Mouse (Mus musculus) left cerebral cortex, adult 8-10 months (tissue): Measurements from ENCODE around the gene Arfgap1. TPM values are rescaled to one million over a fixed set of nuclear protein-coding genes. Genes with fewer than 3 reads are reported as not detected.

Experiments used
- DNase-seq, 2 experiments: peaks; one replicate each; pipeline ENCODE4 v3.0.0; 2022; ENCODE audit warnings: low spot score in 2 of 2
- total RNA-seq, 4 experiments: library from RNA; stranded (reverse); gene quantifications; 2 replicates each; pipeline ENCODE4 v1.2.4; 2022

The Arfgap1 gene
- total RNA-seq, 4 experiments from 2014 or later = 137 to 153 (median 140) TPM

DNA sequence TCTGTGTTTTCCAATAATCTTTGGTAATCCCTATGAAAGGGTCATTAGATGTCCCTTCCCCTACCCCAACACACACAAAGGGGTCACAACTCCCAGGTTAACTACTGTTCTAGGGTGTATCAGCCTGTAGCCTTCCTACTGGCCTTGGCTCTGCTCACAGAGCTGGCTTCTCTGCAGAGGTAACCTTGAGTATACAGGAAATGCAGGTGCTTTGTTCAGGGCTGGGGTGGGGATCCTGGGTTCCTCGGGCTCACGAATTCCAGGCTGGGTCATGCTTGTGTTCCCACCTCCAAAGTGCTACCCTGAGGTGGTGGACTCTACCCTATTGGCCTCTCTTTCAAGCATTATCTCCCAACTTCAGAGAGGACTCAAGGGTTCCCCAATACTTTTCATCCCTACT lies 18.6 kb downstream of the Arfgap1 start:
- no peak for DNase-seq

DNA sequence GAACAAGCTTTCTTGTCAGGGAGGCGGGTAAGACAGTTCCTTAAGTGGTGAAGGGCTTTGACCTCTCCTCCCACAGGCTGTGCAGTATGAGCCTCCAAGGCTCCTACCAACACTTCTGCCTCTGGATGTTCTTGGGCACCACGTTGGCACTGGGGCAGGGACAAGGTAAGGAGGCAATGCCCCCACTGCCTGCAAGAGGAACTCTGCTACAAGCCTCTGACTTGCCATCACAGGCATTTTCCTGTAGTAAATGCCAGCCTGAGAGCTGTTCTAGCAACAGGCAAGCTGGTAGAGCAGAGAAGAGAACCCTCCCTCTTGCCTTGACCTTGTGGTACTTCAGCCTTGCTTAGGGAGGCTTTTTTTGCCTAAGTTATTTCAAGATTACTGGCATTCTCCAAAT lies 19.4 kb downstream of the Arfgap1 start, which contains the start of gene Col20a1:
Gene Col20a1, plus strand, starts transcription at position 87 of the 400 bp plus-strand sequence.
- DNase-seq = no peak

DNA sequence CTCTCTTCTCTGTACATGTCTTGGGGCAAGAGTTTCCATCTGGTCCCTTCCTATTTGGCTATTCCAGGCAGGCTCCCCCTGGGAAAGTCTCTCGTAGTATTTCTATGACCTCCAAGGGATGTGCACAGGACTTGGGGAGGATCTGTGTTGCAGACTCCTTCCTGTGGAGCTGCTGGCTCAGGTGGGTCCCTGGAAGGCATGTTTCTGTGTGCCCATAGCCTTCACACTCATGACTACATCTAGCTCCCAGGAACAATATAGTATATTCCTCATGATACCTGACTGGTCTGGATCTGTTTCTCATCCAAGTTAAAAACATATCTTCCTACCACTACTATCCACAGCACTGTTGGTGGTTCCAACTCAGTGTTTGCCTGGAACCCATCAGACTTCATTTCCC lies 20.0 kb downstream of the Arfgap1 start:
- DNase-seq = no peak

DNA sequence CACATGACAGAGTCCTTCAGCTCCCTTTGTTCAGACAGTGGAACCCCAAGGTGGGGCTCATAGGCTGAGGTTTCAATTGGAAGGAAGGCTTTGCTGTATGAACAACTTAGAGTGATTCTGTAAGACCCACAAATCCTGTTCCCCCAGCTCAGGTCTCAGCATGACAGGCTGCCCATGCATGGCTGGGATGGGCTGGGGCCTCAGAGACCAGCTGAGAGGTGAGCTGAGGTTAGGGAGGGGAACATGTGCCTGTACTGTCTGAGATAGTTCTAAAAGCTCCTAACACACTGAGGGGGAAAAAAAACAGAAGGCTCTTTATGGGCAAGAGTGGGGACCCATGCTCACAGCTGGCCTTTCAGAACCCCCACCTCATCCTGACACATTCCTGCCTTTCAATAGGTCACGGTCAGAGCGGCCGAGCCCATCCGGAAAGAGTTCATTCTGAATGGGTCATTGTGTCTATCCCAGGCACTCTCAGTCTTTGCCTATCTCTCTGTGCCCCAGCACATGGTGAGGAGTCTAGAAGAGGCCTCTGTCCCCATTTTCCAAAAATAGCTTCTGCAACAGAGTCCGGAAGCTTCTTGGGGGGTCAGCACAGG lies 20.5 kb downstream of the Arfgap1 start:
- no peak for DNase-seq

DNA sequence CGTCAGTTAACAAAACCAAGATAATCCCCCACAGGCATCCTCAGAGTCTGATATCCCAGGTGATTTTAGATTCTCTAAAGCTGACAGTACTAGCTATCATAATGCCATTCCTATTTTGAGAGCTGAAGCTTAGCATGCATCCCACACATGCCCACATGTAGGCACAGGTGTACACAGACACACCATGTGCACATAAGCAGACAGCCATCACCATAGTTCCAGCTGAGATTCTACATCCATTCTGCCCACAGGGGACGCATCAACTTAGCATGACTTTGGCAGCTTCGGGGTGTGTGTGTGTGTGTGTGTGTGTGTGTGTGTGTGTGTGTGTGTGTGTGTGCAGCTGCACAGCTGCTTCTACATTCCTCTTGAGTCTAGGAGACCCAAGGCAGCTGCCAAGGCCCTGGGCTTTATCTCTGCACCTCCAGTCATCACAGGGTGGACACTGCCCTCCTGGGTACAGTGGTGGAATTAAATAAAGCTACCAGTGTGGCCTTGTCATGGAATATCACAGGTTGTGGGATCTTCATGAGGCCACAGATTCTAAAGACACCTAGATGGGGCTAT lies 21.4 kb downstream of the Arfgap1 start:
- no peak for DNase-seq

DNA sequence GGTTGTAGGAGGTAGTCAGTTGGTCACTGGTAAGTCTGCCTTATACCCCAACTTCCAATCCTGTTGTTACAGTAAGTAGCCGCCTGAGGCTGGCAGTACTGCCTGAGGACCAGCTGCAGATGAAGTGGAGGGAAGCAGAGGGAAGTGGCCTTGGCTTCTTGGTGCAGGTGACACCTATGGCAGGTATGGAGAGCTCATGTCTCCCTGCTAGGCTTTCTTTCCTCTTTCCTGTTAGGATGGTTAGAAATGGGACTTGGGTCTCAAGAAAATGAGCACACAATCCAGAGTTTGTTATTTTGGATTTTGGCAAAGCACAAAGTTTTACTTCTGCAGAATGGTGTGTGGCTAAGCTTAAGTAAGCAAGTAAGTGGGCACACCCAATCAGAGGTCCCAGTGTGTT lies 21.9 kb downstream of the Arfgap1 start:
- DNase-seq = no peak

DNA sequence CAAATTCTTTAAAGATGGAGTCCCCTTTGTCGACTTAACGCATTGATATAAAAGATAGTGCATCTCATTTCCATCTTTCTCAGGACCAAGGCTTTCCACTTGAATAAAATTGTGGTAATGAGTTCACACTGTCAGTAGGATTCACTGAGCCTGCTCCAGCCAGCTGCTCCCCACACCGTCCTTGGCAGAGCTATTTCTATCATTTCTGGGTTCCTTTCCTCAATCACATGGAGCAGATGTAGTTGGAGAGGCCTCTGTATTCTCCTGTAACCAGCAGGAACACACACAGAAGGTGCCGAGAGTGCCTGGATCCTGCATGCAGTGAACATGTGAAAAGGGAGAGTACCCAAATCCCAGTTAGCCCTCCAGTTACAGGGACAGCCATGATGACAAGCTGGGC lies 23.3 kb downstream of the Arfgap1 start:
- DNase-seq = no peak

DNA sequence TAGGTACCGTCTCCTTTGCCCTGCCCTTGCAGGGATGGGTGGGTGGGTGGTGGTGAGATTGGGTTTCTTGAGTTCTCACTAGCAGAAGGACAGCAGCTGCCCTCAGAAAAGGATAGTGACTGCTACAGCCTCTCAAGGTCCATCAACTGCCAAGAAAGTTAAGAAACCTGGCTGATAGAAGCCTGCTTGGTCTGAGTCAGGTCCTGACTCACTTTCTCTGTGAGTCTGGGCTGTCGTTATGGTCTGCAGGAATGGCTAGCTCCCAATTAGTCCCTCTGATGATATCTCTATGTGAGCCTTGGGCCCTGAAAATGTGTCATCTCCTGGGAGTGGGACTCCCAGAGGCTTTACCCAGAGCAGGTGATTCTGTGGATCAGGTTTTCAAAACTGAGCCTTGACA lies 27.3 kb downstream of the Arfgap1 start:
- DNase-seq = no peak

DNA sequence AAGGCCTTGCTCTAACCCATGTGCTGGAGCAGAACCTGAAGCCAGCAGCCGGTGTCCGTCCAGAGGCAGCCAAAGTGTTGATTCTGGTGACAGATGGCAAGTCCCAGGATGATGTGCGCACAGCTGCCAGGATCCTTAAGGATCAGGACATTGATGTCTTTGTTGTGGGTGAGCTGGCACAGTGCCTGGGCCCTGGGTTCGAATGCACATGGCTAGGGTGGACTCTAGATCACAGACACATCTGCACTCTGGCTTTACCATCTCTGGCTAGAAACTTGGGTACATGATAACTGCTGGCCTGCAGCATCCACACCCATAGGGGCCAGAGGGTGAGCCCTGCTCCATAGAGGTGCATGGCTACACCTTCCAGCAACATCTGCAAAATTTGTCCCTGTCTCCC lies 28.4 kb downstream of the Arfgap1 start:
- no peak for DNase-seq

DNA sequence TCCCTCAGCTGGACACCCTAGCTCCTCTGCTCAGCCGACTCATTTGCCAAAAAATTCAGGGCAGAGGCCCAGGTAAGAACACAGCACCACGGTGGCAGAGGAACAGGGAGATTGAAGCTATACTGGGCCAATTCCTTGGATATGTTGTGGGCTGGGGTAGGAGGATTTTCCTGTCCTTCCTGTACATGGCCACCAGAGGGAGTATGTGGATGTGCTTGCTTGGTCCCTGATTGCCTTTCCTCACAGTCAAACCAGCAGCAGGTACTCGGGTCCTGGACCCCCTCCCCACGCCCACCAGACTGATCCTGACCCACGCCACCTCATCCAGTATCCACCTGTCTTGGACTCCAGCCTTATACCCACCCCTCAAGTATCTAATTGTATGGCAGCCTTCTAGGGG lies 29.4 kb downstream of the Arfgap1 start:
- peak; percentile 28 to 39 for DNase-seq

DNA sequence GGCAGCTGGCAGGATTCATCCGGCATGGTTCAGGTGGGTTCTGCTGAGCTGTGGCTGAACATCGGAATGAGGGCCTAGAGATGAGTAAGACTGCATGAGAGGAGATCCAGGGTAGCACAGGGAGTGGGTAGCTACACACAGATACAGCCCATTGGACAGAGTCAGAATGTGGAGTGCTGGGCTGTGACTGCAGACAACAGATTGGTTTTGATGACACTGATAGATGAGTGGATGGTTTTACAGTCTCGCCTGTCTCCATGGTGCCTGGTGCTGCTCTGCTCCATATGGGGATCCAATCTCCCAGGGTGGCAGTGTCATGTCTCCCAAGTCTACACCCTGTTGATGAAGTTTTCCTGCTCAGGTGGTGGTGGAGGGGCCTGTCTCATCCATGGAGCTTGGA lies 29.9 kb downstream of the Arfgap1 start:
- no peak for DNase-seq

DNA sequence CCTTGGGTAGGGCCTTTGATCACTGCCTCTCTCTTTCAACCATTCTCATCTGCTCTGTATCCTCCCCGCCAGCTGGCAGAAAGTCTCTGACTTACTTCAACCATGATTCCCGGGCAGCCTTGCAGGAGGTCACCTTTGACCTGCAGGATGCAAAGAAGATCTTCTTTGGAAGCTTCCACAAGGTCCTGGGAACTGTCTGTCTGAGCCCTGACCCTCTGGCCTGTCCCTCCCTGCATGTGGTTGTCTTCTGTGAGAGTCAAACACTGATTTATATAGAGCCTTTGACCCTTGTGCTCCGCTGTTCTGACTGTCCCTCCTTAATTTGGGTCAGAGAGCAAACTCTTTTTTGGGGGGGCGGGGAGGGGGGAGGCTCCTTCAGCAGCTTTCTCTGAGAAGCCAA lies 40.0 kb downstream of the Arfgap1 start:
- no peak for DNase-seq

DNA sequence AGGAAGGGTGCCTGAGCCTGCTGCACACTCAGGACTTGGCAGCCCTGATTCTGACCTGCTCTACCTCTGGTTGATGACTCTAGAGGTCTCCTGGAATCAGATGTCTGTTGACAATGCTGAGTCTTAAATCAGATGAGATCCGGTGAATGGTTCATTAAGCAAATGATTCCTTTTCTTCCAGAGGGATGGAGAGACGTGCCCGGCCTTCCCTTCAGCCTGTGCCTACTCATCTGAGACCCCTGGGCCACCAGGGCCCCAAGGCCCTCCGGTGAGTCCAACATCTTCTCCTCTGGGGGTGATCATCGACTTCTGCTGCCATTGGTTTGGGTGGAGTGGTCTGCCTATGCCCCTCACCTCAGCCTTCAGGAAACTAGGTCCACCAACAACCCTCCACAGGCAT lies 41.3 kb downstream of the Arfgap1 start:
- DNase-seq = no peak

DNA sequence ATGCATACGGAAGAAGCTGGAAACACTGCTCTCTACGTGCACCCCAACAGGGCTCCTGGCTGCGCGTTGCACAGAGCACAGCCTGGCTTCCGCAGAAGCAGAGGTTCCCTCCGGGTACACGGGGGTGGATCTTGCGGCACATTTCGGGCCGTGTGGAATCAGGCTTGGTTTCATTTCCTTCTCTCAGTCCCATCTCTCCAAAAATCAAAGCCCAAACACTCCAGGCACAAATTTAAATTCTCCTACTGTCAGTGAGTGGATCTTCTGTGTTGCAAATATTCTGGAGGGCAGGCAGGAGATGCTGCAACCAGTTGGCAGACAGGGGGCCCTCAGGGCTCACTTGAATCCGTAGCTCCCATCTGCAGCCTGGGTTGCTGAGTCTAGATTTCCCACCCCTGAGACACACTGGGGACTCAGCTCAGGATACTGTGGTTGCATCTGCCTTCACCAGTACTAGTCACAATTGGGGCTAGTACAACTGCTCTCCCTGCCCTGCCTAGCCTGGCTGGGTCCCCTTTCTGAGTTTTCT lies 64.4 kb downstream of the Arfgap1 start:
- DNase-seq = peak in 1 of 2 experiments; percentile 34

Other genes with a start within 250 kb of the Arfgap1 start
- 1 to 10 TPM in 2 of 4 experiments, under 1 TPM in 2; 0.43 to 1.3 (median 0.94) TPM for gene Slc17a9, start 242.0 kb upstream of the Arfgap1 start, total RNA-seq
- not detected for gene Bhlhe23, start 190.3 kb upstream of the Arfgap1 start, total RNA-seq
- gene Ythdf1, start 46.3 kb upstream of the Arfgap1 start, total RNA-seq = 10 to 100 TPM; 50.1 to 54.1 (median 52.4) TPM
- not detected for gene Birc7, start 38.2 kb upstream of the Arfgap1 start, total RNA-seq
- 10 to 100 TPM; 43.8 to 48.3 (median 46.8) TPM for gene Nkain4, start 12.5 kb upstream of the Arfgap1 start, total RNA-seq
- 1 to 10 TPM; 1.1 to 3.2 (median 1.2) TPM for gene Col20a1, start 19.3 kb downstream of the Arfgap1 start, total RNA-seq
- 10 to 100 TPM; 37.9 to 43.7 (median 41.7) TPM for gene Chrna4, start 76.3 kb downstream of the Arfgap1 start, total RNA-seq
- 100 to 1,000 TPM; 231 to 254 (median 236) TPM for gene Kcnq2, start 168.1 kb downstream of the Arfgap1 start, total RNA-seq
- gene Eef1a2, start 189.8 kb downstream of the Arfgap1 start, total RNA-seq = 1,000 to 10,000 TPM; 1,221 to 1,269 (median 1,259) TPM
- gene Ppdpf, start 220.0 kb downstream of the Arfgap1 start, total RNA-seq = 10 to 100 TPM; 73.1 to 84.3 (median 75.9) TPM
- gene Ptk6, start 235.6 kb downstream of the Arfgap1 start, total RNA-seq = not detected
- gene Srms, start 246.0 kb downstream of the Arfgap1 start, total RNA-seq = under 1 TPM in 3 of 4 experiments, not detected in 1; 0.16 to 0.40 (median 0.33) TPM